Mouse (Mus musculus): ENCODE results near the gene Igf2r.
A peak's percentile ranks its signal among the peaks of the same experiment; 100 is the strongest.

DNA sequence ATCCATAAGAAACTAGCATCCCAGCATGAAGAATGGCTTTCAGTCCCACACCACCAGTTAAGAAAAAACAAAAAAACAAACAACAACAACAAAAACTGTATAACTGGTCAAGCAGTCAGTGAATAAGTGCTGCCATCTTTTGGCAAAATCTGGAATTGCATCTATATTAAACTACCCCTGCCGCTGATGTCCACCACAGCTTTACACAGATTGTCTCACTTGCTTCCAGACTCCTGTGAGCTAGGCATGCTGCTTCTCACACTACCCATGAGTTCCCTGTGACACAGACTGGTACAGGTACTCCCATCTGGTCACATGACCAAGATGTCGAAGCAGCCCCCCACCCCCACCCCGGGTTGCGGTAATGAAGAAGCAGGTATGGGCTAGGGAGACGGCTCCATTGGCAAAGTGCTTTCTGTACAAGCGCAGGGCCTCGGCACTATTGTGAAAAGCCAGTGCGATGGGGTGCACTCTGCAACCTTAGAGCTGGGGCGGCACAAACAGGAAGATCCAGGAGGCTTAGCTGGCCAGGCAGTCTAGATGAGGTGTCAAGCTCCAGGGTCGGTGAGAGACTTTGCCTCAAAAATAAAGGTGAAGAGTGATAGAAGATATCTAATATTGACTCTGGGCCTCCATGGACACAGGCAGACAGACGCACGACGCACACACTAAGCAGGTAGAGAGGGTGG, 108.7 kb downstream of the Igf2r start:
- TF ChIP-seq CTCF (conservative IDR thresholded peaks at IDR 0.05; ENCODE audit: low read length) (peak; percentile 60), NANOG (IDR thresholded peaks at IDR 0.05; ENCODE audit: borderline replicate concordance, low read length) (no peak), POU5F1 (IDR thresholded peaks at IDR 0.05; ENCODE audit: borderline replicate concordance, low read length) (no peak)
